Comparison of ENCODE assay signal across 15 mouse cellular contexts in genomic region chr8:26829313-26829712, GRCm38 (mm10).
"Had no signal": no experiment of that assay in that cellular context is flagged by ENCODE, and none has a peak within 500 bp of the region (broad histone marks: within the 10 kb centered on the region; RNA-seq: fewer than 3 reads in every experiment).

No protein-coding gene starts in this region.

- H3K9ac ChIP-seq: liver, embryonic 15.5 days; midbrain, embryonic 13.5 days; neural tube, embryonic 12.5 days had no signal

- H3K4me1 ChIP-seq: liver, embryonic 15.5 days had no signal

- DNase-seq: kidney, adult 9 months; kidney, postnatal 36 days; layer of hippocampus, adult 9-11 months; lung, postnatal 14 days; right cerebral cortex, postnatal 4 days; spleen, adult 18-20 months; thymus, adult 2 months; thymus, postnatal 25 days had no signal

- H3K27me3 ChIP-seq: liver, embryonic 15.5 days; midbrain, embryonic 13.5 days; neural tube, embryonic 12.5 days had no signal

- H3K36me3 ChIP-seq: liver, embryonic 15.5 days; midbrain, embryonic 13.5 days; neural tube, embryonic 12.5 days had no signal

- H3K4me2 ChIP-seq: liver, embryonic 11.5 days; liver, embryonic 15.5 days; midbrain, embryonic 13.5 days; neural tube, embryonic 12.5 days had no signal

- H3K27ac ChIP-seq: kidney, postnatal 0 days; liver, embryonic 15.5 days; midbrain, embryonic 13.5 days; neural tube, embryonic 12.5 days had no signal

- ATAC-seq: inflammation-experienced regulatory T-cells, adult 6 months; intestine, postnatal 0 days; midbrain, embryonic 13.5 days had no signal

- H3K4me3 ChIP-seq: liver, embryonic 15.5 days; midbrain, embryonic 13.5 days; neural tube, embryonic 12.5 days had no signal

- H3K9me3 ChIP-seq: liver, embryonic 15.5 days; midbrain, embryonic 13.5 days; neural tube, embryonic 12.5 days had no signal
